ENCODE assay signal across 19 mouse cellular contexts in genomic region chr15:63924484-63924883, GRCm38 (mm10). TPM values are rescaled to one million over a fixed set of nuclear protein-coding genes. Genes with fewer than 3 reads are reported as not detected.
DNase-seq lines count a peak whose midpoint lies in the region; ATAC-seq and TF ChIP-seq lines count a peak whose summit lies in the region.
"Had no signal": no experiment of that assay in that cellular context is flagged by ENCODE, and none has a peak within 500 bp of the region (broad histone marks: within the 10 kb centered on the region; RNA-seq: fewer than 3 reads in every experiment).

No protein-coding gene starts in this region.

- WGBS in forebrain, embryonic 15.5 days, result 98% methylated on average over 1 of the region's 1 CpGs
- WGBS in forebrain, embryonic 14.5 days, result 100% methylated on average over 1 of the region's 1 CpGs
- WGBS in lung, postnatal 0 days, result 48% methylated on average over 1 of the region's 1 CpGs
- WGBS in lung, adult 2 months, result 73% methylated on average over 1 of the region's 1 CpGs

- H3K9ac ChIP-seq in forebrain, embryonic 15.5 days (replicated peaks), result no peak overlapping the region
- no peak overlapping the region for H3K9ac ChIP-seq in forebrain, embryonic 14.5 days (ENCODE audit: low read length)
- H3K9ac ChIP-seq in lung, postnatal 0 days (replicated peaks; ENCODE audit: low read depth), result no peak overlapping the region
- H3K9ac ChIP-seq: embryonic facial prominence, embryonic 15.5 days; forebrain, embryonic 13.5 days; intestine, embryonic 15.5 days; liver, embryonic 14.5 days; stomach, embryonic 15.5 days had no signal

- H3K27me3 ChIP-seq in forebrain, embryonic 15.5 days, result no peaks in the 10 kb centered on the region
- no peaks in the 10 kb centered on the region for H3K27me3 ChIP-seq in forebrain, embryonic 14.5 days (replicated peaks; ENCODE audit: control insufficient read depth, insufficient read depth, low read length)
- H3K27me3 ChIP-seq in lung, postnatal 0 days (replicated peaks; ENCODE audit: insufficient read depth, low read length), result no peaks in the 10 kb centered on the region
- H3K27me3 ChIP-seq: embryonic facial prominence, embryonic 15.5 days; forebrain, embryonic 13.5 days; intestine, embryonic 15.5 days; stomach, embryonic 15.5 days had no signal

- no peak overlapping the region for H3K4me3 ChIP-seq in forebrain, embryonic 15.5 days
- H3K4me3 ChIP-seq in forebrain, embryonic 14.5 days (ENCODE audit: low read depth, low read length), result no peak overlapping the region
- H3K4me3 ChIP-seq in lung, postnatal 0 days (ENCODE audit: low read depth, low read length), result no peak overlapping the region
- no peak overlapping the region for H3K4me3 ChIP-seq in lung, adult 2 months (replicated peaks; ENCODE audit: extremely low read depth, low read depth, low read length)
- H3K4me3 ChIP-seq: embryonic facial prominence, embryonic 15.5 days; forebrain, embryonic 13.5 days; heart, embryonic 10.5 days; intestine, embryonic 15.5 days; limb, embryonic 10.5 days; stomach, embryonic 15.5 days had no signal

- no peak for TF ChIP-seq CTCF in lung, postnatal 0 days (IDR thresholded peaks at IDR 0.05)
- no peak for TF ChIP-seq CTCF in lung, adult 2 months (IDR thresholded peaks at IDR 0.05; ENCODE audit: insufficient read depth, low read length)

- 0 out of 2 replicates have a peak, but pooled peaks have one; percentile 9 for ATAC-seq in forebrain, embryonic 15.5 days (replicated peaks)
- ATAC-seq in forebrain, embryonic 14.5 days, result no peak
- ATAC-seq in lung, postnatal 0 days, result peak; percentile 37; the same call in 1 of the 2 replicates
- peak; percentile 94 for ATAC-seq in megakaryocyte progenitor cell, adult 5-6 weeks (replicated peaks; ENCODE audit: poor library complexity)
- ATAC-seq: forebrain, embryonic 13.5 days; intestine, embryonic 15.5 days had no signal

- H3K4me2 ChIP-seq in forebrain, embryonic 15.5 days (replicated peaks), result no peak overlapping the region
- no peak overlapping the region for H3K4me2 ChIP-seq in forebrain, embryonic 14.5 days (ENCODE audit: low read length)
- no peak overlapping the region for H3K4me2 ChIP-seq in lung, postnatal 0 days (replicated peaks; ENCODE audit: low read depth, low read length)
- H3K4me2 ChIP-seq: embryonic facial prominence, embryonic 15.5 days; forebrain, embryonic 13.5 days; intestine, embryonic 15.5 days; stomach, embryonic 15.5 days had no signal

- peaks cover 8% of the 10 kb centered on the region for H3K36me3 ChIP-seq in forebrain, embryonic 15.5 days
- peaks cover 5% of the 10 kb centered on the region for H3K36me3 ChIP-seq in forebrain, embryonic 14.5 days (ENCODE audit: control insufficient read depth, insufficient read depth, low read length)
- H3K36me3 ChIP-seq in lung, postnatal 0 days (ENCODE audit: insufficient read depth, low read length), result no peaks in the 10 kb centered on the region
- H3K36me3 ChIP-seq: intestine, embryonic 15.5 days; stomach, embryonic 15.5 days had no signal

- no peak overlapping the region for H3K27ac ChIP-seq in forebrain, embryonic 15.5 days (replicated peaks)
- H3K27ac ChIP-seq in forebrain, embryonic 14.5 days (ENCODE audit: low read depth, low read length), result no peak overlapping the region
- no peak overlapping the region for H3K27ac ChIP-seq in lung, postnatal 0 days (ENCODE audit: low read length)
- H3K27ac ChIP-seq: embryonic facial prominence, embryonic 15.5 days; forebrain, embryonic 13.5 days; heart, embryonic 10.5 days; intestine, embryonic 15.5 days; limb, embryonic 10.5 days; liver, embryonic 14.5 days; stomach, embryonic 15.5 days had no signal

- TF ChIP-seq POLR2A in lung, adult 2 months (IDR thresholded peaks at IDR 0.05; ENCODE audit: borderline replicate concordance, extremely low read depth, low read depth, low read length), result no peak

- no peaks in the 10 kb centered on the region for H3K4me1 ChIP-seq in forebrain, embryonic 15.5 days
- no peaks in the 10 kb centered on the region for H3K4me1 ChIP-seq in forebrain, embryonic 14.5 days (ENCODE audit: control insufficient read depth, insufficient read depth, low read length)
- H3K4me1 ChIP-seq in lung, postnatal 0 days (ENCODE audit: insufficient read depth, low read depth, low read length), result no peaks in the 10 kb centered on the region
- H3K4me1 ChIP-seq in lung, adult 2 months (ENCODE audit: control insufficient read depth, insufficient read depth, low read length), result no peaks in the 10 kb centered on the region
- H3K4me1 ChIP-seq: embryonic facial prominence, embryonic 15.5 days; forebrain, embryonic 13.5 days; heart, embryonic 10.5 days; intestine, embryonic 15.5 days; limb, embryonic 10.5 days; stomach, embryonic 15.5 days had no signal

- no peak for TF ChIP-seq EP300 in lung, postnatal 0 days (IDR thresholded peaks at IDR 0.05)

- no peaks in the 10 kb centered on the region for H3K9me3 ChIP-seq in forebrain, embryonic 15.5 days
- no peaks in the 10 kb centered on the region for H3K9me3 ChIP-seq in forebrain, embryonic 14.5 days (replicated peaks; ENCODE audit: control insufficient read depth, low read length)
- H3K9me3 ChIP-seq in lung, postnatal 0 days (ENCODE audit: low read length), result no peaks in the 10 kb centered on the region
- H3K9me3 ChIP-seq: embryonic facial prominence, embryonic 15.5 days; forebrain, embryonic 13.5 days; heart, embryonic 10.5 days; intestine, embryonic 15.5 days; limb, embryonic 10.5 days; stomach, embryonic 15.5 days had no signal

- DNase-seq in forebrain, embryonic 14.5 days (ENCODE audit: low spot score), result no peak
- DNase-seq in lung, postnatal 0 days (ENCODE audit: low spot score), result no peak
- no peak for DNase-seq in lung, adult 2 months
- peak; percentile 5 for DNase-seq in T-cell, adult 2 months (ENCODE audit: low spot score)
- no peak for DNase-seq in layer of hippocampus, postnatal 10 days (ENCODE audit: low spot score in 2 of 2)
- DNase-seq in cerebellum, postnatal 10 days, result no peak
- DNase-seq: heart, postnatal 36 days had no signal

RNA-seq across cellular contexts. Expression of gene Gsdmc4, which starts 12.4 kb away (rescaled TPM):
- polyA plus RNA-seq in forebrain, embryonic 15.5 days (2015; fragmentation: Nextera tagmentation; extraction: Ambion mirVana), result not detected in 2 replicates
- not detected in 2 replicates for polyA plus RNA-seq in forebrain, embryonic 14.5 days (2014; fragmentation: Nextera tagmentation; extraction: Ambion mirVana)
- polyA plus RNA-seq in lung, postnatal 0 days (2015; fragmentation: Nextera tagmentation; extraction: Ambion mirVana), result 0.12 TPM in 1 of 2 replicates, not detected in the other
- polyA plus RNA-seq in lung, adult 2 months (2012; rRNA removed), result 0.05 and 0.96 TPM in 2 replicates
- 0.32 TPM in 1 of 2 replicates, not detected in the other for total RNA-seq in megakaryocyte progenitor cell, adult 5-6 weeks (2015)
- not detected in 2 replicates for total RNA-seq in megakaryocyte progenitor cell, adult 5-6 weeks (2017)
- total RNA-seq in layer of hippocampus, postnatal 10 days (2021), result not detected
- total RNA-seq: gastrocnemius, adult 8-10 months; heart, postnatal 36 days had no signal
- polyA plus RNA-seq: embryonic facial prominence, embryonic 15.5 days; forebrain, embryonic 13.5 days; heart, embryonic 10.5 days; limb, embryonic 10.5 days; neural tube, embryonic 11.5 days had no signal

RNA-seq across cellular contexts. Expression of gene Gsdmc3, which starts 46.1 kb away (rescaled TPM):
- polyA plus RNA-seq in forebrain, embryonic 15.5 days (2015; fragmentation: Nextera tagmentation; extraction: Ambion mirVana), result not detected in 2 replicates
- polyA plus RNA-seq in forebrain, embryonic 14.5 days (2014; fragmentation: Nextera tagmentation; extraction: Ambion mirVana), result not detected in 2 replicates
- 0.11 TPM in 1 of 2 replicates, not detected in the other for polyA plus RNA-seq in lung, postnatal 0 days (2015; fragmentation: Nextera tagmentation; extraction: Ambion mirVana)
- polyA plus RNA-seq in lung, adult 2 months (2012; rRNA removed), result 0.11 TPM in 1 of 2 replicates, not detected in the other
- not detected in 2 replicates for total RNA-seq in megakaryocyte progenitor cell, adult 5-6 weeks (2015)
- not detected in 2 replicates for total RNA-seq in megakaryocyte progenitor cell, adult 5-6 weeks (2017)
- not detected for total RNA-seq in layer of hippocampus, postnatal 10 days (2021)
- total RNA-seq: gastrocnemius, adult 8-10 months; heart, postnatal 36 days had no signal
- polyA plus RNA-seq: C2C12; forebrain, embryonic 13.5 days; heart, embryonic 10.5 days; intestine, embryonic 15.5 days; limb, embryonic 10.5 days; liver, embryonic 14.5 days; neural tube, embryonic 11.5 days had no signal
